Mouse (Mus musculus): ENCODE measurements around the gene Ttll11. TPM values are rescaled to one million over a fixed set of nuclear protein-coding genes. Genes with fewer than 3 reads are reported as not detected.
A peak's percentile ranks its signal among the peaks of the same experiment; 100 is the strongest.

Gene Ttll11
- polyA plus RNA-seq (2015; fragmentation: Nextera tagmentation; extraction: Ambion mirVana): 4.1 and 4.3 TPM in 2 replicates

GRCm38 (mm10) chr2:35979644-35980021 lies at the start of gene Ttll11:
Gene Ttll11 (minus strand): TSS chr2:35979913.
- Histone ChIP-seq H3K27me3 (peaks cover 7% of the 10 kb centered on the region; the same call in 1 of the 2 replicates), H3K27ac (peak within 1 kb of the TSS; percentile 92), H3K9me3 (no peaks in the 10 kb centered on the region), H3K4me3 (peak within 1 kb of the TSS; percentile 87), H3K36me3 (no peaks in the 10 kb centered on the region), H3K9ac (peak within 1 kb of the TSS; percentile 96), H3K4me1 (replicated peaks) (peaks cover 21% of the 10 kb centered on the region), H3K4me2 (peak within 1 kb of the TSS; percentile 98)
- WGBS: under 1% methylated on average over 38 of the region's 42 CpGs
- peak; percentile 90 for ATAC-seq (ENCODE audit: low FRiP score)

DNA sequence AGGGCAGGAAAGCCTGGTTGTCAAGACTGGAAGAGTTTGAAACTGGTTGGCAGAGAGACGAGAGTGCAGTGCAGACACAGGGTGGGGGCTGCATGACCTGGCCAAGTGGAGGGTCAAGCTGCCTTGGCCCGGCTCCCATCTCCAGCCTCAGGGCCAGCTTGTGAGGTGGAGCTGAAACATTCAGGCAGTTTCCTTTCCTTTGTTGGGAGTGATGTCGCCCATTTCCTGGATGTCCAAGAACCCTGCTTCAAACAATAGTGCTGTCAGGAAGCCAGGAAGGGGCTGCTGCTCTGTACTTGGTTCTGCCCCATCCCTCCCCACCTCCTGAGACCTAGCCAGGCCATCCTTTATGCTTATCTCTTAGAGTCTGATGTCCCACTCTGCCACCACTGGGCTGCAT lies 43.6 kb upstream of the Ttll11 start:
- Histone ChIP-seq H3K4me1 (replicated peaks) (peaks cover 13% of the 10 kb centered on the region), H3K27ac (no peak overlapping the region), H3K9me3 (no peaks in the 10 kb centered on the region), H3K9ac (no peak overlapping the region), H3K4me3 (no peak overlapping the region), H3K36me3 (no peaks in the 10 kb centered on the region), H3K27me3 (peaks cover 18% of the 10 kb centered on the region), H3K4me2 (no peak overlapping the region)
- no peak for ATAC-seq (ENCODE audit: low FRiP score)
- WGBS: 77% methylated on average over 3 of the region's 3 CpGs

DNA sequence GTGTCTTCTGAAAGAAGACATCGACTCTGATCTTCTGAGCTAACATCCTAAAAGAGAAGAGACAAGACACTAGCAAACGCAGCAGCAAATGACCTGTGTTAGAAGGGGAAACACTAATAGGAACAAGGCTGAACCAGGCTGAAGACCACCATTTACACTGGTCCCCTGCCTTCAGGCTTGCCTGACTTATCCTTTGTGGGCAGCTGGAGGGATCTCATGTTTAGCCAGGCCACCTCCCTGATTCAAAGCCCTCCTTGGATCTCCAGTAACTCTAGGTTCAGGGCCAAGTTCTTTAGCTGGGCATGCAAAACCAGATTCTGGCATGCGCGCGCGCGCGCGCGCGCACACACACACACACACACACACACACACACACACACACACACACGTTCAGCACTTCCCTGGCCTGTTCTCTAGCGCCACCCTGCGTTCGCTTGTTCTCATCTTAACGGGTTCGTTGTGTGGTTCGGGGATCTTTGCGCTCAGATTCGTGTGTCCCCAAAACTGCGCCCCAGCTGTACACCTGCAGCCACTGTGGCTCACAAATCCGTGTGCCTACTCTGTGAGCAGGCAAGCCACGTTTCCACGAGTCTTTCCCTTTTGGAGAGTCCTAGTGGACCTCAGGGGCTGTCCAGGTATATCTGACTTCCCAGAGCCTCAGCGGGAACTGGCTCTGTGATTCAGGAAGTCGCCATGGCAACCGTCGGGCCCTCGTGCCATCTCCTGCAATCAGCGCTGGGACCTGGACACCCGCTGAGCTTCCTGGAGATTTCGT lies 41.9 kb upstream of the Ttll11 start:
- H3K27ac ChIP-seq: no peak overlapping the region
- peaks cover 18% of the 10 kb centered on the region for H3K27me3 ChIP-seq
- peak overlapping the region; percentile 34 for H3K4me3 ChIP-seq
- H3K4me2 ChIP-seq: peak overlapping the region; percentile 60
- peak overlapping the region; percentile 60 for H3K9ac ChIP-seq
- peak; percentile 69 for ATAC-seq (ENCODE audit: low FRiP score)
- H3K9me3 ChIP-seq: no peaks in the 10 kb centered on the region
- no peaks in the 10 kb centered on the region for H3K36me3 ChIP-seq
- H3K4me1 ChIP-seq (replicated peaks): peaks cover 13% of the 10 kb centered on the region
- WGBS: 9% methylated on average over 32 of the region's 32 CpGs

DNA sequence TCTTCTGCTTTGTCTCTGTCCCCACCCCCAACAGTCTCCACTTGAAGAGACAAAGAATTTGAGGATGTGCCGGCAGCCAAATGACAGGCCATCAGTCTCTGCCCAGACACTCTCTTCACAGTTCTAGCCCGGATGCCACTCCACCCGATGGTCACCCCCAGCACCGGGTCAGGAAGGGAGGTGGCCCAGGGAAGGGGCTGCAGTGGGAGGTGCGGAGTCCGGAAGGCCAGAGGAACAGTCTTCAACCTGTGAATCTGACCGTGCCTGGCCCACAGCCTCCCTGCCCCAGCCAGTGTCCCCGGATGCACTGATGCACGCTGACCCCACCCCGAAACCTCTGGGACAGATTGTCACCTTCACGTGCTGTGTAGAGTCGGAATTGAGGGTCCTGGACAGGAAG lies 33.3 kb upstream of the Ttll11 start:
- Histone ChIP-seq H3K27me3 (peaks cover 29% of the 10 kb centered on the region), H3K36me3 (no peaks in the 10 kb centered on the region), H3K27ac (no peak overlapping the region), H3K4me3 (no peak overlapping the region), H3K9ac (no peak overlapping the region), H3K9me3 (no peaks in the 10 kb centered on the region), H3K4me2 (no peak overlapping the region), H3K4me1 (replicated peaks) (peaks cover 13% of the 10 kb centered on the region)
- no peak for ATAC-seq (ENCODE audit: low FRiP score)
- WGBS: 54% methylated on average over 12 of the region's 12 CpGs

DNA sequence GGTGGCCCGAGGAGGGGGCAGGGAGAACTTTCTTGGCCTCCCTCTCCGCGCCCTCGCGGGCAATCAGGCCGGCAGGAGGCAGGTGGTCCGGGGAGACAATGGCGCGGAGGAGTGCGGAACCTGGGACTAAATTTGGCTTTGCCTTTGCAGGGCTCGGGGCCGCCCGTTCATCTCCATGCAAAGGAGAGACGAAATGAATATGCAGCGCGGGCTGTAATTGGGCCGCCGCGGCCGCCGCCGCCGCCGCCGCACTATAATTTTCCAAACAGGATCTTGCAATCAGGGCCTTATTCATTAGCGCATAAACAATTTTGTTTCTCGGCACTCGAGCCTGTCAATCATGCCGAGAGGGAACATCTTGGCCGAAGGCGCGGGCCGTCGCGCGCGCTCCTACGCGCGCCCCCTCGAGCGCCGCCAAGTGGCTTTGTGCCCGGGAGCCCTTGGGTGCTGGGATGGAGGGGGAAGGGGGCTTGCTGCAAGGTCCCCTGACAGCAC lies 31.7 kb upstream of the Ttll11 start:
- H3K4me2 ChIP-seq: peak overlapping the region; percentile 77
- H3K9me3 ChIP-seq: no peaks in the 10 kb centered on the region
- no peaks in the 10 kb centered on the region for H3K36me3 ChIP-seq
- H3K4me1 ChIP-seq (replicated peaks): peaks cover 13% of the 10 kb centered on the region
- peak overlapping the region; percentile 72 for H3K9ac ChIP-seq
- ATAC-seq (ENCODE audit: low FRiP score): peak; percentile 32; the same call in 1 of the 2 replicates
- H3K27ac ChIP-seq: no peak overlapping the region
- H3K4me3 ChIP-seq: peak overlapping the region; percentile 48
- peaks cover 29% of the 10 kb centered on the region for H3K27me3 ChIP-seq
- under 1% methylated on average over 44 of the region's 44 CpGs for WGBS

DNA sequence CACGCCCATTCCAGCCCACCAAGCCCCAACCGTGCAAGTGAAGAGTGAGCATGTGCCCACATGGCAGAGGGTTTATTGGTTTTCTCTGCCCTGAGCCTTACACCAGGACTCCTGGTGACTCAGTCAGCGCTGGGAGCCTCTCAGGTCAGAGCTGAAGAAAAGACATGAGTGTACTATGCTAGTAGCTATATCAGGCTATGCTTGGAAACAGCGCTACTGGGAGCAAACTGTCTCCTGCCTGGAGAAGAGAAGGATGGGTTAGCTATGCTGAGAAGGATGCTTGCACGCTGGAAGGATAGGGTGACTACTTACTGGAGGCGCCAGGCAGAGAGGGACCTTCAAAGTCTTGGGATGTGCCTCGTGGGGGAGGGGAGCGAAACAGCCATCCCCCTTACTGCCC lies 30.9 kb upstream of the Ttll11 start:
- WGBS: 50% methylated on average over 8 of the region's 8 CpGs
- H3K4me3 ChIP-seq: no peak overlapping the region; the same call in 1 of the 2 replicates
- ATAC-seq (ENCODE audit: low FRiP score): no peak

GRCm38 (mm10) chr2:36009386-36009785 lies 29.7 kb upstream of the Ttll11 start:
- Histone ChIP-seq H3K27me3 (peaks cover 29% of the 10 kb centered on the region), H3K9ac (no peak overlapping the region), H3K36me3 (no peaks in the 10 kb centered on the region), H3K27ac (no peak overlapping the region), H3K4me2 (no peak overlapping the region), H3K4me1 (replicated peaks) (peaks cover 13% of the 10 kb centered on the region), H3K9me3 (no peaks in the 10 kb centered on the region), H3K4me3 (no peak overlapping the region)
- 25% methylated on average over 4 of the region's 4 CpGs for WGBS
- ATAC-seq (ENCODE audit: low FRiP score): peak; percentile 65

More for the DNA sequence above, 30.9 kb upstream of the Ttll11 start:
- no peak overlapping the region for H3K27ac ChIP-seq
- H3K27me3 ChIP-seq: peaks cover 29% of the 10 kb centered on the region
- no peak overlapping the region; the same call in 1 of the 2 replicates for H3K9ac ChIP-seq
- H3K4me2 ChIP-seq: peak overlapping the region; percentile 77
- H3K36me3 ChIP-seq: no peaks in the 10 kb centered on the region
- H3K9me3 ChIP-seq: no peaks in the 10 kb centered on the region
- H3K4me1 ChIP-seq (replicated peaks): peaks cover 13% of the 10 kb centered on the region

- ATAC-seq (ENCODE audit: low FRiP score): no peak
- H3K27ac ChIP-seq: no peak overlapping the region
- no peaks in the 10 kb centered on the region for H3K9me3 ChIP-seq
- WGBS: 29% methylated on average over 1 of the region's 1 CpGs
- H3K4me1 ChIP-seq (replicated peaks): peaks cover 13% of the 10 kb centered on the region
- no peak overlapping the region for H3K4me2 ChIP-seq
- H3K36me3 ChIP-seq: no peaks in the 10 kb centered on the region
- peaks cover 27% of the 10 kb centered on the region for H3K27me3 ChIP-seq
- no peak overlapping the region for H3K9ac ChIP-seq
- H3K4me3 ChIP-seq: no peak overlapping the region
These were observed 28.4 kb upstream of the Ttll11 start for GRCm38 (mm10) chr2:36008071-36008470.

GRCm38 (mm10) chr2:36002188-36002587 lies 22.5 kb upstream of the Ttll11 start:
- no peaks in the 10 kb centered on the region for H3K4me1 ChIP-seq (replicated peaks)
- 43% methylated on average over 6 of the region's 6 CpGs for WGBS
- no peak overlapping the region for H3K9ac ChIP-seq
- no peak overlapping the region for H3K27ac ChIP-seq
- H3K4me2 ChIP-seq: no peak overlapping the region
- 0 out of 2 replicates have a peak, but pooled peaks cover 5% of the 10 kb centered on the region for H3K27me3 ChIP-seq
- no peak overlapping the region for H3K4me3 ChIP-seq
- H3K9me3 ChIP-seq: no peaks in the 10 kb centered on the region
- no peaks in the 10 kb centered on the region for H3K36me3 ChIP-seq
- ATAC-seq (ENCODE audit: low FRiP score): no peak

- no peak for ATAC-seq (ENCODE audit: low FRiP score)
- WGBS: 54% methylated on average over 1 of the region's 1 CpGs
These were observed 20.7 kb upstream of the Ttll11 start for GRCm38 (mm10) chr2:36000390-36000789.

DNA sequence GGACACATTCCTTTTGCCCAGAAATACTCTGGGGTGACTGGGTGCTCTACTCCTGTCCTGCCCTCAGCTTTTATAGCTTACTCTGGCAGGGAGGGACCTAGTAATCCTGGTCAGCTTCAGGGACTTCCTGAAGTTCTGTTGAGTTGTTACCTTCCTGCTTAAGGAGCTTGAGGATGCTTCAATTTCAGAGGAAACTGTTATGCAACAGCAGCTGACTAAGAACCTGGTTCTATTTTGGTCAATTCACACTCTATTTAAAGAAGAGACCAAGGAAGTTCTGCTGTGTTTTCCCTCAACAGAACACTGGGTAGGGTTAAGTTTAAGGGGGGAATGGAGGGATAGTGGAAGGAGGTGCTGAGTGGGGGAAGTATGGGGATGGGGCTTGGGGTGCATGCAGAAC lies 19.5 kb upstream of the Ttll11 start:
- Histone ChIP-seq H3K4me3 (no peak overlapping the region), H3K4me2 (no peak overlapping the region)
- ATAC-seq (ENCODE audit: low FRiP score): no peak

More at GRCm38 (mm10) chr2:36000390-36000789, 20.7 kb upstream of the Ttll11 start:
- no peak overlapping the region for H3K27ac ChIP-seq
- 0 out of 2 replicates have a peak, but pooled peaks cover 5% of the 10 kb centered on the region for H3K27me3 ChIP-seq
- H3K9me3 ChIP-seq: no peaks in the 10 kb centered on the region
- H3K4me3 ChIP-seq: no peak overlapping the region
- no peaks in the 10 kb centered on the region for H3K36me3 ChIP-seq
- no peak overlapping the region for H3K4me2 ChIP-seq
- H3K4me1 ChIP-seq (replicated peaks): no peaks in the 10 kb centered on the region
- H3K9ac ChIP-seq: no peak overlapping the region

GRCm38 (mm10) chr2:35998416-35998815 lies 18.7 kb upstream of the Ttll11 start:
- H3K4me1 ChIP-seq (replicated peaks): no peaks in the 10 kb centered on the region
- H3K27me3 ChIP-seq: 0 out of 2 replicates have a peak, but pooled peaks cover 5% of the 10 kb centered on the region
- no peaks in the 10 kb centered on the region for H3K36me3 ChIP-seq
- H3K9me3 ChIP-seq: no peaks in the 10 kb centered on the region
- ATAC-seq (ENCODE audit: low FRiP score): no peak
- no peak overlapping the region for H3K27ac ChIP-seq
- 93% methylated on average over 5 of the region's 5 CpGs for WGBS
- no peak overlapping the region for H3K4me3 ChIP-seq
- no peak overlapping the region for H3K9ac ChIP-seq
- H3K4me2 ChIP-seq: no peak overlapping the region

More for the DNA sequence above, 19.5 kb upstream of the Ttll11 start:
- Histone ChIP-seq H3K36me3 (no peaks in the 10 kb centered on the region), H3K9me3 (no peaks in the 10 kb centered on the region), H3K9ac (no peak overlapping the region), H3K27ac (no peak overlapping the region), H3K27me3 (0 out of 2 replicates have a peak, but pooled peaks cover 5% of the 10 kb centered on the region), H3K4me1 (replicated peaks) (no peaks in the 10 kb centered on the region)

All from hindbrain, embryonic 13.5 days (tissue).